Mouse (Mus musculus) CH12.LX (cell line): ENCODE measurements around the gene Cercam.

Source experiments
- CTCF ChIP-seq, 2 experiments: IDR thresholded peaks in 1 of 2; conservative IDR thresholded peaks in 1 of 2; 2 replicates each; pipeline ENCODE4 v1.5.1; 2011 to 2012; ENCODE audit warnings: low read depth in 2 of 2, low read length in 2 of 2, improper control_type of control experiment in 1 of 2, inconsistent platforms in 1 of 2, mild to moderate bottlenecking in 1 of 2, moderate library complexity in 1 of 2
- MAFK ChIP-seq: IDR thresholded peaks from 2 replicates; pipeline ENCODE4 v1.6.1; 2011; ENCODE audit warnings: low read length, improper control_type of control experiment; ENCODE audit not compliant: insufficient replicate concordance
- POLR2A ChIP-seq: IDR thresholded peaks from 2 replicates; pipeline ENCODE4 v1.6.1; 2011; ENCODE audit warnings: low read depth, mild to moderate bottlenecking, improper control_type of control experiment, low read length
- RCOR1 ChIP-seq: conservative IDR thresholded peaks from 2 replicates; pipeline ENCODE4 v1.6.1; 2012; ENCODE audit warnings: low read depth, mild to moderate bottlenecking, inconsistent platforms, low read length, improper control_type of control experiment

- TF ChIP-seq POLR2A = no peak
- no peak for TF ChIP-seq MAFK
- TF ChIP-seq RCOR1 = no peak
- TF ChIP-seq CTCF (conservative IDR thresholded peaks at IDR 0.05 in 1 of 2, IDR thresholded peaks at IDR 0.05 in 1 of 2; ENCODE audit: low read depth in 2 of 2, low read length in 2 of 2) = peak; percentile 8 to 64; a peak in 2 of 4 replicates
These were observed 41.1 kb downstream of the Cercam start for GRCm38 (mm10) chr2:29910042-29910441.
